Mouse (Mus musculus) heart, embryonic 12.5 days (tissue): Measurements from ENCODE around the gene Inpp5f. TPM values are rescaled to one million over a fixed set of nuclear protein-coding genes. Genes with fewer than 3 reads are reported as not detected.

Experiments
- ATAC-seq: fragments of 200-750 bp; cut with Nextera tagmentation; 2 replicates; pipeline ENCODE4 v1.8.0; 2017; ENCODE audit warnings: moderate TSS enrichment, moderate library complexity; ENCODE audit not compliant: insufficient number of reproducible peaks, low FRiP score
- H3K27ac ChIP-seq: fragments of 300-500 bp; sonication (generic); 2 replicates; pipeline ENCODE4 v1.5.1; 2016; ENCODE audit warnings: mild to moderate bottlenecking, moderate library complexity; ENCODE audit not compliant: poor library complexity, severe bottlenecking
- H3K27me3 ChIP-seq: fragments of 300-500 bp; sonication (generic); replicated peaks from 2 replicates; pipeline ENCODE4 v1.6.1; 2016; ENCODE audit warnings: mild to moderate bottlenecking, moderate library complexity
- H3K36me3 ChIP-seq: fragments of 300-500 bp; sonication (generic); 2 replicates; pipeline ENCODE4 v1.6.1; 2016; ENCODE audit warnings: mild to moderate bottlenecking, moderate library complexity
- H3K4me1 ChIP-seq: fragments of 300-500 bp; sonication (generic); replicated peaks from 2 replicates; pipeline ENCODE4 v1.6.1; 2016; ENCODE audit warnings: mild to moderate bottlenecking
- H3K4me2 ChIP-seq: fragments of 300-500 bp; sonication (generic); 2 replicates; pipeline ENCODE4 v1.6.1; 2016; ENCODE audit warnings: mild to moderate bottlenecking, moderate library complexity
- H3K4me3 ChIP-seq: fragments of 300-500 bp; sonication (generic); 2 replicates; pipeline ENCODE4 v1.5.1; 2016; ENCODE audit warnings: mild to moderate bottlenecking
- H3K9ac ChIP-seq: fragments of 300-500 bp; sonication (generic); 2 replicates; pipeline ENCODE4 v1.6.1; 2016; ENCODE audit warnings: mild to moderate bottlenecking, moderate library complexity
- H3K9me3 ChIP-seq: fragments of 300-500 bp; sonication (generic); replicated peaks from 2 replicates; pipeline ENCODE4 v1.6.1; 2016; ENCODE audit warnings: mild to moderate bottlenecking, moderate library complexity
- WGBS: fragments of 180-500 bp; shearing (Covaris S2); methylation state at CpG from one replicate; pipeline ENCODE4 v1.1.7; 2016; 5-methylcytosine and 5-hydroxymethylcytosine counted together
- polyA plus RNA-seq: library from polyadenylated mRNA; unstranded; fragments of >200 nt; fragmentation: Nextera tagmentation; extraction: Ambion mirVana; gene quantifications from 2 replicates; pipeline ENCODE4 v1.2.1, GENCODE M21; 2016

The Inpp5f gene
- polyA plus RNA-seq, 1 experiment from 2014 or later: 12.1 TPM

DNA sequence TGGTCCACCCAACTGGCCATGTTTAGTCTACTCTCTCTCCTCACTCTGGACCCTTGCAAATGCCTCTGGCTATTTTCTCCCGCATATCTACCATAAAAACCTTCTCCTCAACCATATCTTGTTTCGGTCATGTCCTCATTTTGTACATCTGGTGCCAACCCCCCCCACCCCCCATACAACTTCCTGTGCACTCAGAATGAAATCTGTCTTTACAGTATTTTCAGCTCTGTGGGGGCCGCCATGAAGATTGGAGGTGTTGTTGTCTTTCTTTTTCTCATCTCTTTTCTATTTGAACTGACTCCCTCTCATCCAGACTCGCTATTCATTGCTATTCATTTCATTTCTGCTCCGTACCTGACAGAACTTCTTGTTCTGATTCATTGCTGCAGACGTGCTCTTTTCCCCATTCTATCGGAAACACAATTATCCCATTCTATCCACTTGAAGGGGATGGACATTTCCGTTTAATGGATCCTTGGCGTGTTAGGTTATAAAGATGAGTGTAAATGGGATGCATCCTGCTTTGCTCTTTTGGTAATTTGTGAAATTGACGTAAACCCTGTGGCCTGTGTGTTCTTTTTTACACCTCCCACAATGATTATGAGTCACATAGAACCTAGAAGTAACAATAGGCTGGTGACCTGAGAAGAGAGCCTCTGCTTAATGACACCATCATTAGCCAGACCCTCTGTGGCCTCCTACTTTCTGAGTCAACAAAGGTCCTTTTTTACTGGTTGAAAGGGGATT lies 32.8 kb upstream of the Inpp5f start:
- no peaks in the 10 kb centered on the region for H3K9me3 ChIP-seq
- no peak overlapping the region for H3K4me3 ChIP-seq
- H3K4me2 ChIP-seq: no peak overlapping the region
- H3K4me1 ChIP-seq: peaks cover 20% of the 10 kb centered on the region
- no peak overlapping the region for H3K27ac ChIP-seq
- no peaks in the 10 kb centered on the region for H3K36me3 ChIP-seq
- 81% methylated on average over 10 of the region's 10 CpGs for WGBS
- no peak overlapping the region for H3K9ac ChIP-seq
- no peak for ATAC-seq
- H3K27me3 ChIP-seq: no peaks in the 10 kb centered on the region

DNA sequence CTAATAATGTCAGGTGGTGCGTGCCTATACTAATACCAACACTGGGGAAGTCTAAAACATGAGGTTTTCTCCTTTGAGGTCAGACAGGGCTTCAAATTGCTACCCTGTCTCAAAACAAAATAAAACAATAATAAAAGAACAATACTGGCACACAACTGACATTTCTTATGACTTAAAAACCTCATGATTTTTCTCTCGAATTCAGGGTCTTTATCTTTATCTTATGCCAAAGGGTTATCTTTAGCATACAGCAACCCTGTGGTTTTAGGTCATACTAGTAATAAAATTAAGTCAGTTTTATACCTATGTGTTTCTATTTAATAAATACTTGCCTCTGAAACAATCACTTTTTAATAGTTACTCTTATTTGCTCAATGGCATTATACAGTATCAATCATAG lies 31.7 kb upstream of the Inpp5f start:
- Histone ChIP-seq H3K9ac (no peak overlapping the region), H3K36me3 (no peaks in the 10 kb centered on the region), H3K27me3 (no peaks in the 10 kb centered on the region), H3K27ac (no peak overlapping the region), H3K4me3 (no peak overlapping the region), H3K4me1 (peaks cover 21% of the 10 kb centered on the region), H3K4me2 (no peak overlapping the region), H3K9me3 (no peaks in the 10 kb centered on the region)
- WGBS: 70% methylated on average over 2 of the region's 2 CpGs
- no peak for ATAC-seq

DNA sequence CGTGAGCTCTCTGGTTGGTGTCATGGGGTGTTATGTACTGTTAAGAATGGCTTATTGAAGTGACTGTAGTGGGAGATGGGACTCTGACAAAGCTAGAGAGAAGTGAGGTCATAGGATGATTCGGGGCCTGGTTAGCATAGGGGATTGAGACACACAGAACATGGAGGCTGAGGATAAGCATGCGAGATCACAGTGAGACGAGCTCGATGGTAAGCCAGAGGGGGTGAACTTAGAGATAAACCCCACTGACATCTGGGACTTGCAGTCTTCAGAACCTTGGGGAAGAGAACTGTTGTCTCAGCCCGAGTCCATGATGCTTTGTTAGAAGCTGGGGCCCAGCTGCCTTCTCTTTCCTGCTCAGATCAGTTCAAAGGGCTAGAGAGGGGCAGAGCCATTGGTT lies 30.8 kb upstream of the Inpp5f start:
- no peak overlapping the region for H3K9ac ChIP-seq
- no peak for ATAC-seq
- no peaks in the 10 kb centered on the region for H3K36me3 ChIP-seq
- WGBS: 82% methylated on average over 6 of the region's 6 CpGs
- no peaks in the 10 kb centered on the region for H3K27me3 ChIP-seq
- no peak overlapping the region for H3K4me2 ChIP-seq
- H3K27ac ChIP-seq: no peak overlapping the region
- peaks cover 21% of the 10 kb centered on the region for H3K4me1 ChIP-seq
- H3K4me3 ChIP-seq: no peak overlapping the region
- no peaks in the 10 kb centered on the region for H3K9me3 ChIP-seq

DNA sequence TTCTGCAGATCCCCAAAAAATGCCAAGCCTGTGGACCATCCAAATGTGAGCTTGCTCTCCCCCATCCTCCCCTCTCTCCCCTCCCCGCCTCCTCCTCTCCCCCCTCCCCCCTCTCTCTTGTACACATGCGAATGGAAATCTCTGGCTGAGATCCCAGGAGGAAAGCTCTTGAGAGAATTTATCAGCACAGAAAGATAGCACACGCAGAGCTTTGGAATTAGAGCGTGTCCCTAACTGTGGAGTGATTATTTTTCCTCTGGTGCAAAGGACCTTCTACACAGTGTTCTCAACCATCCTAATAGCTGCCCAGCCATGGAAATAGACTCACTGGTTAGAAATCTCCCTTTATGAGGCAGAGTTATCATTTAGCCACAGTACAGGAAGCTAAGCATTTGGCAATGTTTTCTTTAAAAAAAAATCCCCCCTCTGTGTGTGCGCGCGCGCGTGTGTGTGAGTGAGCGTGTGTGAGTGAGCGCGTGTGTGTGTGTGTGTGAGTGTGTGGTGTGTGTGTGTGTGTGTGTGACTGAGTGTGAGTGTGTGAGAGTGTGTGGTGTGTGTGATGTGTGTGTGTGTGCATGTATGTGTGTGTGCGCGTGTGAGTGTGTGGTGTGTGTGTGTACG lies 29.2 kb upstream of the Inpp5f start:
- ATAC-seq: peak; percentile 66
- no peak overlapping the region for H3K4me3 ChIP-seq
- no peak overlapping the region for H3K9ac ChIP-seq
- H3K27me3 ChIP-seq: no peaks in the 10 kb centered on the region
- no peaks in the 10 kb centered on the region for H3K36me3 ChIP-seq
- no peak overlapping the region for H3K4me2 ChIP-seq
- peak overlapping the region; percentile 72 for H3K27ac ChIP-seq
- H3K9me3 ChIP-seq: no peaks in the 10 kb centered on the region
- WGBS: 63% methylated on average over 14 of the region's 15 CpGs
- peaks cover 21% of the 10 kb centered on the region for H3K4me1 ChIP-seq

- Histone ChIP-seq H3K27ac (no peak overlapping the region), H3K4me3 (no peak overlapping the region), H3K27me3 (no peaks in the 10 kb centered on the region), H3K9ac (no peak overlapping the region), H3K4me2 (no peak overlapping the region), H3K4me1 (peaks cover 23% of the 10 kb centered on the region), H3K9me3 (no peaks in the 10 kb centered on the region), H3K36me3 (no peaks in the 10 kb centered on the region)
- 67% methylated on average over 6 of the region's 6 CpGs for WGBS
- no peak for ATAC-seq
Measured at GRCm38 (mm10) chr7:128583213-128583948, 27.7 kb upstream of the Inpp5f start.

- Histone ChIP-seq H3K4me2 (no peak overlapping the region), H3K27ac (no peak overlapping the region), H3K4me1 (peaks cover 25% of the 10 kb centered on the region), H3K27me3 (no peaks in the 10 kb centered on the region), H3K9me3 (no peaks in the 10 kb centered on the region), H3K36me3 (no peaks in the 10 kb centered on the region), H3K4me3 (no peak overlapping the region), H3K9ac (no peak overlapping the region)
- WGBS: 47% methylated on average over 4 of the region's 4 CpGs
- no peak for ATAC-seq
Measured at GRCm38 (mm10) chr7:128587334-128587933, 23.7 kb upstream of the Inpp5f start.

GRCm38 (mm10) chr7:128591345-128592084 lies 19.6 kb upstream of the Inpp5f start:
- Histone ChIP-seq H3K27ac (no peak overlapping the region), H3K4me2 (no peak overlapping the region), H3K4me1 (peaks cover 19% of the 10 kb centered on the region), H3K27me3 (no peaks in the 10 kb centered on the region), H3K9ac (no peak overlapping the region), H3K4me3 (no peak overlapping the region), H3K9me3 (0 out of 2 replicates have a peak, but pooled peaks cover under 1% of the 10 kb centered on the region), H3K36me3 (no peaks in the 10 kb centered on the region)
- 24% methylated on average over 9 of the region's 9 CpGs for WGBS
- no peak for ATAC-seq

DNA sequence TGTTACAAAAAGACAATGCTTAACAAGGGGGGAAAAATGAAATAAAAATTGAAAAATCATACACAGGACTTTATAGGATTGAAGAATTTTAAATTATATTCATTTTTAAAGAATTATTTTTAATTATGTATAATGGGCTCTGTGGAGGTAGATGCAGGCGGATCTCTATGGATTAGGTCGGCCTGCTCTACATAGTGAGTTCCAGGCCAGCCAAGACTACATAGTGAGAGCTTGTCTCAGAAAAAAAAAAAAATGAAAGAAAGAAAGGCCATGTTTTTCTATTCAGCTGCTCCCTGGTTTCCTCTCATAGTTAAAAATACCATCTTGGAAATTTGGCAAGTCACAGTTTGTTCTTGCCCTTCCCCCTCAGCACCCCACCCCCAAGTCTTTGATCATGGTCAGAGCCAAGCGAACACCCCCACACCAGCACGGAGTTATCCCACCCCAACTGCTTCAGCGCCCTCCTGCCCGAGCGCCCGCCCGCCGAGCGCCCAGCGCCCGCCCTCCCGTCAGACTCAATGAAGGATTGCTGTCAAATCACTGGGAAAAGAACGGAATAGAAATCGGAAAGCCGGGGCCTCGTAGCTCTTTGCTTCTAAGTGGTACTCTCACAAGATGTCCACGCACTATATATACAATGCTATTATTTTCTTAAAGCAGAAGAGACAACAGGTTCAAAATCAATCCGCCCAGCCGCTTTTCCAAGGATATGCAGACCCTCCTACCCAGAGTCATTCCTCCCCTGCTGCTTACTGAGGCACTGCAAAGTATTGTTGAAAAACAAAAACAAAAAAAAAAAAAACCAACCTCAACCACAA lies 18.8 kb upstream of the Inpp5f start:
- Histone ChIP-seq H3K27me3 (no peaks in the 10 kb centered on the region), H3K27ac (no peak overlapping the region), H3K4me1 (peaks cover 19% of the 10 kb centered on the region), H3K9me3 (0 out of 2 replicates have a peak, but pooled peaks cover 6% of the 10 kb centered on the region), H3K4me2 (peak overlapping the region; percentile 74), H3K4me3 (peak overlapping the region; percentile 42), H3K36me3 (no peaks in the 10 kb centered on the region), H3K9ac (peak overlapping the region; percentile 43; the same call in 1 of the 2 replicates)
- ATAC-seq: no peak
- WGBS: 9% methylated on average over 21 of the region's 21 CpGs

DNA sequence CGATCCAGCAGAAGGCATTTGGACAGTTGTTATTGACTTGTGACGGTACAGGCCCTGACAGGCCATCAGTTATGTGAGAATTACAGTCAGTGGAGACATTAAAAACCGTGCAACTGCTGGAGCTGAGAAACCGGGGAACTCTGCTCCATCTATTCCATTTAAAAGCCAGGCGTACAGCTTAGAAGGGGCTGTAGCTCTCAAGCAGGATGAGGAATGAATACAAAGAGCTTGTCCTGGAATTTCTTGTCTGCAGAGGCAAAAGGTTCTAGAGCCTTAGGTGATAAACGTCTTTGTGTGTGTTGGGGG lies 18.2 kb upstream of the Inpp5f start:
- no peak overlapping the region; the same call in 1 of the 2 replicates for H3K9ac ChIP-seq

DNA sequence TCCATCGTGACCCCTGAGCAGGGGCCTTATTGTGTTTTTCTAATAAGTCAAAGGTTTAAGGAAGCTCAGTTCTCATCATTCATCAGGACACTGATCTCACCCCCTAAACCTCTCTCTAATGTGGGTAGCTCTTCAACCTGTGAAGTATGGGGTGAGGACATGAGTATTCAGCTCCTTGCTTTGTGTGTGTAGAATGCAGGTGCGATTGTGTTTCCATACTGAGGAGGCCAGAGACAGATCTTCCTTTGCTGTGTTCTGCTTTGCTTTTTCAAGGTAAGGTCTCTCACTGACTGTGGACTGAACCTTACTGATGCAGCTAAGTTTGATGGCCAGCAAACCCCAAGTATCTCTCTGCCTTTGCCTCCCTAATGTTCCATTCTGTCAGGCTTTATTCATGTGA lies 14.9 kb upstream of the Inpp5f start:
- Histone ChIP-seq H3K4me1 (peaks cover 11% of the 10 kb centered on the region), H3K9me3 (0 out of 2 replicates have a peak, but pooled peaks cover 9% of the 10 kb centered on the region), H3K4me3 (no peak overlapping the region), H3K27me3 (no peaks in the 10 kb centered on the region), H3K27ac (no peak overlapping the region), H3K4me2 (no peak overlapping the region), H3K9ac (no peak overlapping the region), H3K36me3 (no peaks in the 10 kb centered on the region)
- 92% methylated on average over 2 of the region's 2 CpGs for WGBS
- no peak for ATAC-seq

More for the DNA sequence above, 18.2 kb upstream of the Inpp5f start:
- peak overlapping the region; percentile 74 for H3K4me2 ChIP-seq
- H3K36me3 ChIP-seq: no peaks in the 10 kb centered on the region
- ATAC-seq: no peak
- H3K9me3 ChIP-seq: 0 out of 2 replicates have a peak, but pooled peaks cover 6% of the 10 kb centered on the region
- WGBS: 13% methylated on average over 6 of the region's 6 CpGs
- no peak overlapping the region for H3K4me3 ChIP-seq
- H3K4me1 ChIP-seq: peaks cover 15% of the 10 kb centered on the region
- no peak overlapping the region for H3K27ac ChIP-seq
- H3K27me3 ChIP-seq: no peaks in the 10 kb centered on the region
